ENCODE assay signal across 8 mouse cellular contexts in genomic region chr5:21735100-21735499, GRCm38 (mm10). TPM values are rescaled to one million over a fixed set of nuclear protein-coding genes. Genes with fewer than 3 reads are reported as not detected.
DNase-seq lines count a peak whose midpoint lies in the region; ATAC-seq and TF ChIP-seq lines count a peak whose summit lies in the region.

No protein-coding gene starts in this region.

- peak; percentile 11 for DNase-seq in adrenal gland, postnatal 14 days
- no peak for DNase-seq in adrenal gland, adult 2 months
- DNase-seq in kidney, postnatal 0 days (ENCODE audit: low spot score), result no peak
- DNase-seq in kidney, adult 11 months, result no peak
- peak; percentile 7 for DNase-seq in brain, embryonic 14.5 days (ENCODE audit: low read depth)
- DNase-seq in spleen, postnatal 36 days (ENCODE audit: low spot score in 2 of 2), result no peak

- ATAC-seq in kidney, postnatal 0 days (replicated peaks; ENCODE audit: low FRiP score, low read depth), result no peak
- ATAC-seq in limb, embryonic 15.5 days (ENCODE audit: insufficient number of reproducible peaks, low FRiP score, low TSS enrichment, low read depth), result no peak
- ATAC-seq in monocyte, adult 5-6 weeks (replicated peaks; ENCODE audit: insufficient number of reproducible peaks, low FRiP score, low TSS enrichment, poor library complexity, severe bottlenecking), result no peak

- WGBS in kidney, postnatal 0 days, result 81% methylated on average over 20 of the region's 20 CpGs
- WGBS in limb, embryonic 15.5 days, result 81% methylated on average over 20 of the region's 20 CpGs

- peak overlapping the region; percentile 4; the same call in 1 of the 2 replicates for H3K4me3 ChIP-seq in kidney, postnatal 0 days (replicated peaks; ENCODE audit: low read depth, low read length)
- H3K4me3 ChIP-seq in limb, embryonic 15.5 days, result peak overlapping the region; percentile 18

- H3K4me2 ChIP-seq in kidney, postnatal 0 days (ENCODE audit: low read length), result peak overlapping the region; percentile 3; the same call in 1 of the 2 replicates
- H3K4me2 ChIP-seq in limb, embryonic 15.5 days, result peak overlapping the region; percentile 12; the same call in 1 of the 2 replicates

- no peak overlapping the region for H3K9ac ChIP-seq in kidney, postnatal 0 days (ENCODE audit: low read depth, low read length)
- no peak overlapping the region for H3K9ac ChIP-seq in limb, embryonic 15.5 days

- H3K27me3 ChIP-seq in kidney, postnatal 0 days (ENCODE audit: insufficient read depth, low read length), result no peaks in the 10 kb centered on the region
- no peaks in the 10 kb centered on the region for H3K27me3 ChIP-seq in limb, embryonic 15.5 days

- no peaks in the 10 kb centered on the region for H3K9me3 ChIP-seq in kidney, postnatal 0 days (replicated peaks; ENCODE audit: low read length)
- no peaks in the 10 kb centered on the region for H3K9me3 ChIP-seq in limb, embryonic 15.5 days

- no peak for TF ChIP-seq CTCF in kidney, postnatal 0 days (IDR thresholded peaks at IDR 0.05; ENCODE audit: low read depth)
- TF ChIP-seq CTCF in brain, embryonic 14.5 days (IDR thresholded peaks at IDR 0.05; ENCODE audit: borderline replicate concordance, extremely low read depth, insufficient read depth, insufficient read length), result no peak

- TF ChIP-seq POLR2A in brain, embryonic 14.5 days (IDR thresholded peaks at IDR 0.05; ENCODE audit: borderline replicate concordance, extremely low read depth, insufficient read depth, insufficient read length, poor library complexity, severe bottlenecking), result no peak

- H3K27ac ChIP-seq in kidney, postnatal 0 days, result no peak overlapping the region
- no peak overlapping the region for H3K27ac ChIP-seq in limb, embryonic 15.5 days

- peaks cover 3% of the 10 kb centered on the region; the same call in 1 of the 2 replicates for H3K4me1 ChIP-seq in kidney, postnatal 0 days (replicated peaks; ENCODE audit: insufficient read depth, low read length)
- peaks cover 10% of the 10 kb centered on the region for H3K4me1 ChIP-seq in limb, embryonic 15.5 days

- 0 out of 2 replicates have a peak, but pooled peaks cover 6% of the 10 kb centered on the region for H3K36me3 ChIP-seq in kidney, postnatal 0 days (ENCODE audit: insufficient read depth, low read length)
- H3K36me3 ChIP-seq in limb, embryonic 15.5 days, result peaks cover 15% of the 10 kb centered on the region

RNA-seq across cellular contexts. Expression of gene Pmpcb, which starts 1.8 kb away (rescaled TPM):
- 249 and 263 TPM in 2 replicates for total RNA-seq in adrenal gland, postnatal 14 days (2021)
- total RNA-seq in adrenal gland, adult 2 months (2021), result 100 to 1,000 TPM; 273 to 311 TPM
- polyA plus RNA-seq in adrenal gland, adult 2 months (2012; rRNA removed), result 27.1 and 35.1 TPM in 2 replicates
- polyA plus RNA-seq in kidney, postnatal 0 days (2015; fragmentation: Nextera tagmentation; extraction: Ambion mirVana), result 101 and 107 TPM in 2 replicates
- 66.7 and 72.8 TPM in 2 replicates for polyA plus RNA-seq in brain, embryonic 14.5 days (2012; rRNA removed)
- 67.7 and 80.0 TPM in 2 replicates for polyA plus RNA-seq in limb, embryonic 15.5 days (2015; fragmentation: Nextera tagmentation; extraction: Ambion mirVana)
- total RNA-seq in monocyte, adult 5-6 weeks (2017), result 72.0 to 160 TPM (median 85.6 TPM) in 3 replicates

RNA-seq across cellular contexts. Expression of gene Napepld, which starts 33.9 kb away (rescaled TPM):
- 16.9 and 17.4 TPM in 2 replicates for total RNA-seq in adrenal gland, postnatal 14 days (2021)
- total RNA-seq in adrenal gland, adult 2 months (2021), result 10 to 100 TPM; 21.2 to 54.5 TPM
- polyA plus RNA-seq in adrenal gland, adult 2 months (2012; rRNA removed), result 13.2 and 21.6 TPM in 2 replicates
- 5.4 and 5.6 TPM in 2 replicates for polyA plus RNA-seq in kidney, postnatal 0 days (2015; fragmentation: Nextera tagmentation; extraction: Ambion mirVana)
- 4.7 and 4.9 TPM in 2 replicates for polyA plus RNA-seq in brain, embryonic 14.5 days (2012; rRNA removed)
- polyA plus RNA-seq in limb, embryonic 15.5 days (2015; fragmentation: Nextera tagmentation; extraction: Ambion mirVana), result 1.8 and 2.0 TPM in 2 replicates
- total RNA-seq in monocyte, adult 5-6 weeks (2017), result 0.21 to 0.95 TPM (median 0.87 TPM) in 3 replicates

RNA-seq across cellular contexts. Expression of gene Dnajc2, which starts 50.0 kb away (rescaled TPM):
- total RNA-seq in adrenal gland, postnatal 14 days (2021), result 30.1 and 36.1 TPM in 2 replicates
- 10 to 100 TPM; 27.6 to 33.5 TPM for total RNA-seq in adrenal gland, adult 2 months (2021)
- 36.7 and 42.7 TPM in 2 replicates for polyA plus RNA-seq in adrenal gland, adult 2 months (2012; rRNA removed)
- polyA plus RNA-seq in kidney, postnatal 0 days (2015; fragmentation: Nextera tagmentation; extraction: Ambion mirVana), result 73.9 and 77.8 TPM in 2 replicates
- polyA plus RNA-seq in brain, embryonic 14.5 days (2012; rRNA removed), result 21.1 and 29.5 TPM in 2 replicates
- 51.0 and 52.1 TPM in 2 replicates for polyA plus RNA-seq in limb, embryonic 15.5 days (2015; fragmentation: Nextera tagmentation; extraction: Ambion mirVana)
- 90.7 to 113 TPM (median 108 TPM) in 3 replicates for total RNA-seq in monocyte, adult 5-6 weeks (2017)

RNA-seq across cellular contexts. Expression of gene Psmc2, which starts 50.0 kb away (rescaled TPM):
- total RNA-seq in adrenal gland, postnatal 14 days (2021), result 126 and 129 TPM in 2 replicates
- total RNA-seq in adrenal gland, adult 2 months (2021), result 100 to 1,000 TPM; 136 to 146 TPM
- polyA plus RNA-seq in adrenal gland, adult 2 months (2012; rRNA removed), result 7.7 and 8.2 TPM in 2 replicates
- 157 and 171 TPM in 2 replicates for polyA plus RNA-seq in kidney, postnatal 0 days (2015; fragmentation: Nextera tagmentation; extraction: Ambion mirVana)
- 83.3 and 89.2 TPM in 2 replicates for polyA plus RNA-seq in brain, embryonic 14.5 days (2012; rRNA removed)
- 170 and 174 TPM in 2 replicates for polyA plus RNA-seq in limb, embryonic 15.5 days (2015; fragmentation: Nextera tagmentation; extraction: Ambion mirVana)
- total RNA-seq in monocyte, adult 5-6 weeks (2017), result 69.9 to 75.6 TPM (median 74.7 TPM) in 3 replicates

Comparison
In these comparisons a context has a peak if more than half of its experiments do, and no peak if none do; other contexts are left out.
1. DNase-seq: peak in adrenal gland, postnatal 14 days (single experiment) and brain, embryonic 14.5 days (single experiment); none in adrenal gland, adult 2 months (single experiment), kidney, postnatal 0 days (single experiment), kidney, adult 11 months (single experiment) and spleen, postnatal 36 days (0 of 2).